Mouse (Mus musculus): ENCODE measurements around the gene Elovl6. TPM values are rescaled to one million over a fixed set of nuclear protein-coding genes. Genes with fewer than 3 reads are reported as not detected.

The Elovl6 gene
- polyA plus RNA-seq, 1 experiment from 2014 or later: 40.5 TPM

GRCm38 (mm10) chr3:129683060-129683679 is 151.0 kb downstream of the Elovl6 start:
- H3K36me3 ChIP-seq (ENCODE audit: insufficient read depth, low read length): no peaks in the 10 kb centered on the region
- no peaks in the 10 kb centered on the region for H3K27me3 ChIP-seq (ENCODE audit: insufficient read depth, low read length)
- no peak overlapping the region for H3K4me3 ChIP-seq (ENCODE audit: low read length)
- H3K9ac ChIP-seq (replicated peaks; ENCODE audit: low read length): no peak overlapping the region
- WGBS: 90% methylated on average over 10 of the region's 10 CpGs
- no peak for ATAC-seq (ENCODE audit: low FRiP score, low TSS enrichment)
- H3K27ac ChIP-seq (ENCODE audit: low read length): no peak overlapping the region
- H3K9me3 ChIP-seq (ENCODE audit: low read length): no peaks in the 10 kb centered on the region
- no peaks in the 10 kb centered on the region for H3K4me1 ChIP-seq (ENCODE audit: insufficient read depth, low read length)
- H3K4me2 ChIP-seq (replicated peaks; ENCODE audit: low read depth, low read length): no peak overlapping the region

GRCm38 (mm10) chr3:129686196-129686595 is 154.0 kb downstream of the Elovl6 start:
- no peak for ATAC-seq (ENCODE audit: low FRiP score, low TSS enrichment)
- 75% methylated on average over 12 of the region's 12 CpGs for WGBS
- no peak overlapping the region for H3K4me2 ChIP-seq (replicated peaks; ENCODE audit: low read depth, low read length)

GRCm38 (mm10) chr3:129686698-129687333 is 154.7 kb downstream of the Elovl6 start:
- H3K4me1 ChIP-seq (ENCODE audit: insufficient read depth, low read length): no peaks in the 10 kb centered on the region
- H3K36me3 ChIP-seq (ENCODE audit: insufficient read depth, low read length): no peaks in the 10 kb centered on the region
- no peaks in the 10 kb centered on the region for H3K27me3 ChIP-seq (ENCODE audit: insufficient read depth, low read length)
- H3K4me2 ChIP-seq (replicated peaks; ENCODE audit: low read depth, low read length): no peak overlapping the region
- ATAC-seq (ENCODE audit: low FRiP score, low TSS enrichment): peak; percentile 64; the same call in 1 of the 2 replicates
- no peaks in the 10 kb centered on the region for H3K9me3 ChIP-seq (ENCODE audit: low read length)
- H3K27ac ChIP-seq (ENCODE audit: low read length): no peak overlapping the region
- WGBS: 45% methylated on average over 8 of the region's 8 CpGs
- no peak overlapping the region for H3K4me3 ChIP-seq (ENCODE audit: low read length)
- H3K9ac ChIP-seq (replicated peaks; ENCODE audit: low read length): no peak overlapping the region

More at GRCm38 (mm10) chr3:129686196-129686595, 154.0 kb downstream of the Elovl6 start:
- Histone ChIP-seq H3K4me3 (ENCODE audit: low read length) (no peak overlapping the region), H3K27ac (ENCODE audit: low read length) (no peak overlapping the region), H3K4me1 (ENCODE audit: insufficient read depth, low read length) (no peaks in the 10 kb centered on the region), H3K27me3 (ENCODE audit: insufficient read depth, low read length) (no peaks in the 10 kb centered on the region), H3K9ac (replicated peaks; ENCODE audit: low read length) (no peak overlapping the region), H3K36me3 (ENCODE audit: insufficient read depth, low read length) (no peaks in the 10 kb centered on the region), H3K9me3 (ENCODE audit: low read length) (no peaks in the 10 kb centered on the region)

- WGBS: 39% methylated on average over 5 of the region's 5 CpGs
- no peak overlapping the region for H3K9ac ChIP-seq (replicated peaks; ENCODE audit: low read length)
- H3K4me2 ChIP-seq (replicated peaks; ENCODE audit: low read depth, low read length): no peak overlapping the region
- no peaks in the 10 kb centered on the region for H3K27me3 ChIP-seq (ENCODE audit: insufficient read depth, low read length)
- no peaks in the 10 kb centered on the region for H3K4me1 ChIP-seq (ENCODE audit: insufficient read depth, low read length)
- H3K9me3 ChIP-seq (ENCODE audit: low read length): no peaks in the 10 kb centered on the region
- ATAC-seq (ENCODE audit: low FRiP score, low TSS enrichment): no peak
- H3K4me3 ChIP-seq (ENCODE audit: low read length): no peak overlapping the region
- no peaks in the 10 kb centered on the region for H3K36me3 ChIP-seq (ENCODE audit: insufficient read depth, low read length)
- no peak overlapping the region for H3K27ac ChIP-seq (ENCODE audit: low read length)
These were observed 155.3 kb downstream of the Elovl6 start for GRCm38 (mm10) chr3:129687429-129687828.

Small RNA genes within 50 kb of the gene (microRNA-seq; reads per million reads assigned to microRNA genes)
- not detected for gene Gm24515

Other genes with a start within 250 kb of the Elovl6 start
- gene Enpep, start 199.6 kb upstream of the Elovl6 start, polyA plus RNA-seq (2015; fragmentation: Nextera tagmentation; extraction: Ambion mirVana): 116 and 117 TPM in 2 replicates
- gene Egf, start 223.0 kb downstream of the Elovl6 start, polyA plus RNA-seq (2015; fragmentation: Nextera tagmentation; extraction: Ambion mirVana): 2.3 and 2.4 TPM in 2 replicates